Mouse (Mus musculus) liver, embryonic 13.5 days (tissue): Measurements from ENCODE around the gene Ppp2ca. TPM values are rescaled to one million over a fixed set of nuclear protein-coding genes. Genes with fewer than 3 reads are reported as not detected.
"Not testable (repeated sequence)": the region's sequence is repeated elsewhere in the genome, so short reads cannot be mapped to it uniquely, and the experiment has no call there.

Experiments
- ATAC-seq: fragments of 200-750 bp; cut with Nextera tagmentation; 2 replicates; pipeline ENCODE4 v1.8.0; 2017; ENCODE audit warnings: low read depth, mild to moderate bottlenecking, moderate number of reproducible peaks, moderate library complexity
- DNase-seq: peaks from one replicate; pipeline ENCODE4 v3.0.0; 2022
- H3K27ac ChIP-seq: fragments of 300-500 bp; sonication (generic); 2 replicates; pipeline ENCODE4 v1.5.1; 2015; ENCODE audit warnings: moderate library complexity, mild to moderate bottlenecking, inconsistent platforms
- H3K27me3 ChIP-seq: fragments of 300-500 bp; sonication (generic); 2 replicates; pipeline ENCODE4 v1.6.1; 2015; ENCODE audit warnings: mild to moderate bottlenecking, inconsistent platforms
- H3K36me3 ChIP-seq: fragments of 300-500 bp; sonication (generic); 2 replicates; pipeline ENCODE4 v1.6.1; 2015; ENCODE audit warnings: mild to moderate bottlenecking, inconsistent platforms
- H3K4me1 ChIP-seq: fragments of 300-500 bp; sonication (generic); replicated peaks from 2 replicates; pipeline ENCODE4 v1.6.1; 2015; ENCODE audit warnings: inconsistent platforms
- H3K4me2 ChIP-seq: fragments of 300-500 bp; sonication (generic); 2 replicates; pipeline ENCODE4 v1.6.1; 2015; ENCODE audit warnings: inconsistent platforms, mild to moderate bottlenecking, moderate library complexity
- H3K4me3 ChIP-seq: fragments of 300-500 bp; sonication (generic); replicated peaks from 2 replicates; pipeline ENCODE4 v1.5.1; 2015; ENCODE audit warnings: mild to moderate bottlenecking, inconsistent platforms
- H3K9ac ChIP-seq: fragments of 300-500 bp; sonication (generic); 2 replicates; pipeline ENCODE4 v1.6.1; 2015; ENCODE audit warnings: mild to moderate bottlenecking, inconsistent platforms
- H3K9me3 ChIP-seq: fragments of 300-500 bp; sonication (generic); replicated peaks from 2 replicates; pipeline ENCODE4 v1.6.1; 2016; ENCODE audit warnings: inconsistent platforms
- WGBS: fragments of 180-500 bp; shearing (Covaris S2); methylation state at CpG from one replicate; pipeline ENCODE4 v1.1.7; 2015; ENCODE audit not compliant: insufficient replicate concordance; 5-methylcytosine and 5-hydroxymethylcytosine counted together
- polyA plus RNA-seq: library from polyadenylated mRNA; unstranded; fragments of >200 nt; fragmentation: Nextera tagmentation; extraction: Ambion mirVana; gene quantifications from 2 replicates; pipeline ENCODE4 v1.2.1, GENCODE M21; 2015

The Ppp2ca gene
- polyA plus RNA-seq, 1 experiment from 2014 or later = 37.6 TPM

- peak; percentile 35; the same call in 1 of the 2 replicates for ATAC-seq
- Histone ChIP-seq H3K36me3 (peaks cover 79% of the 10 kb centered on the region), H3K27ac (peak overlapping the region; percentile 81), H3K4me1 (peaks cover 48% of the 10 kb centered on the region), H3K4me2 (peak overlapping the region; percentile 39)
- not testable (repeated sequence) for H3K9me3 ChIP-seq, H3K4me3 ChIP-seq, H3K27me3 ChIP-seq, H3K9ac ChIP-seq
- WGBS = 48% methylated on average over 6 of the region's 6 CpGs
- DNase-seq = peak; percentile 26
Measured at GRCm38 (mm10) chr11:52116117-52116516, 17.6 kb downstream of the Ppp2ca start.

- no peaks in the 10 kb centered on the region for H3K9me3 ChIP-seq
- WGBS = 87% methylated on average over 7 of the region's 7 CpGs
- no peaks in the 10 kb centered on the region for H3K27me3 ChIP-seq
- no peak overlapping the region for H3K9ac ChIP-seq
- no peak overlapping the region for H3K4me2 ChIP-seq
- peaks cover 46% of the 10 kb centered on the region for H3K4me1 ChIP-seq
- H3K4me3 ChIP-seq = no peak overlapping the region
- no peak overlapping the region; the same call in 1 of the 2 replicates for H3K27ac ChIP-seq
- DNase-seq (no peak), ATAC-seq (no peak)
- peaks cover 89% of the 10 kb centered on the region for H3K36me3 ChIP-seq
Measured at GRCm38 (mm10) chr11:52117156-52117555, 18.7 kb downstream of the Ppp2ca start.

GRCm38 (mm10) chr11:52120415-52120814 is 21.9 kb downstream of the Ppp2ca start:
- not testable (repeated sequence) for H3K9me3 ChIP-seq, ATAC-seq, H3K4me2 ChIP-seq, H3K27ac ChIP-seq, H3K4me3 ChIP-seq, H3K27me3 ChIP-seq, H3K9ac ChIP-seq, DNase-seq
- Histone ChIP-seq H3K4me1 (peaks cover 32% of the 10 kb centered on the region), H3K36me3 (peaks cover 93% of the 10 kb centered on the region)

GRCm38 (mm10) chr11:52122045-52122444 is 23.6 kb downstream of the Ppp2ca start:
- no peak for ATAC-seq
- H3K4me2 ChIP-seq = no peak overlapping the region
- no peaks in the 10 kb centered on the region for H3K9me3 ChIP-seq
- peaks cover 17% of the 10 kb centered on the region; the same call in 1 of the 2 replicates for H3K4me1 ChIP-seq
- 84% methylated on average over 6 of the region's 6 CpGs for whole genome bisulfite sequencing
- H3K27me3 ChIP-seq = no peaks in the 10 kb centered on the region
- H3K4me3 ChIP-seq = no peak overlapping the region
- no peak overlapping the region for H3K9ac ChIP-seq
- H3K36me3 ChIP-seq = peaks cover 80% of the 10 kb centered on the region
- no peak overlapping the region for H3K27ac ChIP-seq
- DNase-seq = no peak

- ATAC-seq = peak; percentile 48; the same call in 1 of the 2 replicates
- H3K36me3 ChIP-seq = peaks cover 56% of the 10 kb centered on the region
Measured at GRCm38 (mm10) chr11:52124468-52124867, 26.0 kb downstream of the Ppp2ca start.

GRCm38 (mm10) chr11:52127169-52127568 is 28.7 kb downstream of the Ppp2ca start:
- H3K4me2 ChIP-seq = no peak overlapping the region

More at GRCm38 (mm10) chr11:52124468-52124867, 26.0 kb downstream of the Ppp2ca start:
- Histone ChIP-seq H3K4me1 (peaks cover 14% of the 10 kb centered on the region; the same call in 1 of the 2 replicates), H3K27me3 (no peaks in the 10 kb centered on the region), H3K9me3 (no peaks in the 10 kb centered on the region), H3K4me2 (no peak overlapping the region), H3K9ac (no peak overlapping the region), H3K4me3 (no peak overlapping the region), H3K27ac (peak overlapping the region; percentile 50)
- 57% methylated on average over 4 of the region's 4 CpGs for WGBS
- DNase-seq = no peak

GRCm38 (mm10) chr11:52127760-52128159 is 29.3 kb downstream of the Ppp2ca start:
- H3K4me3 ChIP-seq = no peak overlapping the region
- no peak overlapping the region for H3K27ac ChIP-seq
- H3K27me3 ChIP-seq = no peaks in the 10 kb centered on the region
- no peak overlapping the region for H3K4me2 ChIP-seq
- peaks cover 14% of the 10 kb centered on the region; the same call in 1 of the 2 replicates for H3K4me1 ChIP-seq
- no peaks in the 10 kb centered on the region for H3K9me3 ChIP-seq
- ATAC-seq (no peak), DNase-seq (no peak)
- WGBS = 63% methylated on average over 5 of the region's 5 CpGs
- no peak overlapping the region for H3K9ac ChIP-seq
- H3K36me3 ChIP-seq = peaks cover 25% of the 10 kb centered on the region

More at GRCm38 (mm10) chr11:52127169-52127568, 28.7 kb downstream of the Ppp2ca start:
- DNase-seq = no peak
- H3K9ac ChIP-seq = no peak overlapping the region
- no peaks in the 10 kb centered on the region for H3K9me3 ChIP-seq
- H3K27ac ChIP-seq = no peak overlapping the region
- 65% methylated on average over 3 of the region's 3 CpGs for WGBS
- H3K36me3 ChIP-seq = peaks cover 31% of the 10 kb centered on the region
- ATAC-seq = no peak
- no peak overlapping the region for H3K4me3 ChIP-seq
- H3K27me3 ChIP-seq = no peaks in the 10 kb centered on the region
- peaks cover 14% of the 10 kb centered on the region; the same call in 1 of the 2 replicates for H3K4me1 ChIP-seq

- H3K9me3 ChIP-seq = no peaks in the 10 kb centered on the region
- H3K4me1 ChIP-seq = peaks cover 14% of the 10 kb centered on the region; the same call in 1 of the 2 replicates
- no peak overlapping the region for H3K4me2 ChIP-seq
- DNase-seq = no peak
- H3K36me3 ChIP-seq = peaks cover 18% of the 10 kb centered on the region
- no peak for ATAC-seq
- H3K4me3 ChIP-seq = no peak overlapping the region
- H3K9ac ChIP-seq = no peak overlapping the region
- 64% methylated on average over 5 of the region's 5 CpGs for WGBS
- no peak overlapping the region for H3K27ac ChIP-seq
- H3K27me3 ChIP-seq = no peaks in the 10 kb centered on the region
Measured at GRCm38 (mm10) chr11:52128316-52129061, 30.0 kb downstream of the Ppp2ca start.

GRCm38 (mm10) chr11:52129171-52129570 is 30.7 kb downstream of the Ppp2ca start:
- Histone ChIP-seq H3K36me3 (peaks cover 13% of the 10 kb centered on the region), H3K27ac (no peak overlapping the region), H3K4me2 (no peak overlapping the region), H3K27me3 (no peaks in the 10 kb centered on the region), H3K9ac (no peak overlapping the region), H3K4me1 (peaks cover 10% of the 10 kb centered on the region; the same call in 1 of the 2 replicates), H3K4me3 (no peak overlapping the region), H3K9me3 (no peaks in the 10 kb centered on the region)
- no peak for ATAC-seq
- 30% methylated on average over 3 of the region's 3 CpGs for WGBS
- no peak for DNase-seq

- Histone ChIP-seq H3K27me3 (no peaks in the 10 kb centered on the region), H3K27ac (no peak overlapping the region), H3K36me3 (peaks cover 6% of the 10 kb centered on the region), H3K4me1 (0 out of 2 replicates have a peak, but pooled peaks cover 5% of the 10 kb centered on the region), H3K9ac (no peak overlapping the region), H3K4me2 (no peak overlapping the region), H3K4me3 (no peak overlapping the region), H3K9me3 (no peaks in the 10 kb centered on the region)
- DNase-seq = no peak
- 77% methylated on average over 10 of the region's 10 CpGs for WGBS
- no peak for ATAC-seq
Measured at GRCm38 (mm10) chr11:52129621-52130450, 31.4 kb downstream of the Ppp2ca start.

GRCm38 (mm10) chr11:52130451-52131068 is 32.1 kb downstream of the Ppp2ca start:
- 0 out of 2 replicates have a peak, but pooled peaks have one; percentile 31 for ATAC-seq
- WGBS = 75% methylated on average over 7 of the region's 7 CpGs
- H3K4me2 ChIP-seq = no peak overlapping the region
- H3K27ac ChIP-seq = no peak overlapping the region
- H3K4me3 ChIP-seq = no peak overlapping the region
- no peak for DNase-seq
- H3K4me1 ChIP-seq = no peaks in the 10 kb centered on the region
- no peak overlapping the region for H3K9ac ChIP-seq
- no peaks in the 10 kb centered on the region for H3K27me3 ChIP-seq
- no peaks in the 10 kb centered on the region; the same call in 1 of the 2 replicates for H3K36me3 ChIP-seq
- H3K9me3 ChIP-seq = no peaks in the 10 kb centered on the region
